Mouse (Mus musculus) gastrocnemius, postnatal 25 days (tissue): ENCODE results near the gene Snd1. TPM values are rescaled to one million over a fixed set of nuclear protein-coding genes. Genes with fewer than 3 reads are reported as not detected.

Experiments
- DNase-seq: peaks from one replicate; pipeline ENCODE4 v3.0.0; 2022
- long read RNA-seq, 2 experiments: library from polyadenylated mRNA; stranded (forward); transcript quantifications; one replicate each; pipeline ENCODE4 v2.0.0; 2021
- total RNA-seq, 2 experiments: library from RNA; stranded (reverse); gene quantifications; 1 replicate in 1 of 2; 2 replicates in 1 of 2; pipeline ENCODE4 v1.2.3; 2021

Snd1 gene
- 10 to 100 TPM; 35.4 to 40.7 TPM for total RNA-seq
- long read RNA-seq, experiment 1, partial matches to known transcripts: 9 of 12 reads
- long read RNA-seq, experiment 1, other reads (novel, unspliced or antisense): 0 of 12 reads
- long read RNA-seq, experiment 2, transcript Snd1-201 (24 exons, 3,482 nt): major isoform, 17 of 24 reads
- long read RNA-seq, experiment 2, partial matches to known transcripts: 6 of 24 reads
- long read RNA-seq, experiment 2, other reads (novel, unspliced or antisense): 1 of 24 reads

DNA sequence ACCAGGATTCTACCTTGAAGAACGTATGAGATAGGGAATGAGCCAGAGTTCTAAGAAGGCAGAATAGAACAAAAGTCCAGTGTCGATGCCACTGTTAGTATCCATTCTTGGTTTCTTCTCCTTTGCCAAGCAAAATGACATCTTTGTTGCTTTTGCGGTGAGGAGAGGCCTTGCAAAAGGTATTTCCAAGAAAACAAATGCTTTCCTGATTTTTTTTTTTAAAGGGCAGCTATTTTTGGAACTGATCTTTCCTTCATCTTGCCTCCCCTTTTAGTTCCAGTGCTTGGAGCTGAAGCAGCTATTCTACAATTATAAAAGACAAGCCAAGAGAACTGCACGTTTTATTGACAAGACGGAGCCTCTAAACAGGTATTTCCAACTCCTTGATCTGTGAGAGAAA is at the start of gene Snd1:
Snd1 (plus strand) TSS at position 301 of the 400 bp plus-strand sequence.
- no peak for DNase-seq

DNA sequence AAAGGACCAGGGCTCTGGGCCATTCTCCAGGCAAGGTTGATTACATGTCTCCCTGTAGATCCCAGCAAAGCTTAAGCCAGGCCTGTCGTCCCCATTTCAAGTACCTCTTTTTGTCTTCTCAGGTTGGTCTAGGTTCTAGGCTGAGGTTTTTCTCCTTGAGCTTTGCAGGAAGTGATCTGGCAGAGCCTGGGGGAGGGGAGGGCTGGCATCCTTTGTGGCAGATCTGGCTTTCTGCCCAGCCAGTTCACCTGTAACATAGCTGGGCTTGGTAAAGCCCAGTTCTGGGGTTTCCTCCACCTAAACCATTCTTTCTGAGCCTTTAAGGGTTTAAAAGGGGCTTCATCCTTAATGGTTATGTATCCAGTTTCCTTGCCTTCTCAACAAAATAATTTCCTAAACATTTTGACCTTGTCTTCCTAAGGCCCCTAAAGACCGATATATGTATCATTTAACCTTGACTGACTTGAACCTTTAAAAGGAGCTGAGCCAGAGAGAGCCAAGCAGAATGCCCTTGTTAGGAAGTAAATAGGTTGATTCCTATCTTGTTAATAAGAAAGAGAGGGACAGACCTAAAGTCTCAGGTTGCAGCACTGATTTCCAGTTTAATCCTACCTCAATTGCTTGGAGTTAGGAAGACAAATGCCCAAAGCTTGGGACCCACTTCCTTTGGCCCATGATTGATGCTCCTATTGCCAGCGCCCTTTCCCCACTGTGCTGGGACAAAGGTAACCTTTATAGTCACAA is 47.7 kb upstream of the Snd1 start, which contains the start of gene Fscn3:
Fscn3 (plus strand) TSS at position 694 of the 744 bp plus-strand sequence.
- no peak for DNase-seq

GRCm38 (mm10) chr6:28428290-28428689 is 46.6 kb upstream of the Snd1 start, which contains the start of gene Gcc1:
Gene Gcc1 (minus strand): TSS chr6:28428390.
- no peak for DNase-seq

DNA sequence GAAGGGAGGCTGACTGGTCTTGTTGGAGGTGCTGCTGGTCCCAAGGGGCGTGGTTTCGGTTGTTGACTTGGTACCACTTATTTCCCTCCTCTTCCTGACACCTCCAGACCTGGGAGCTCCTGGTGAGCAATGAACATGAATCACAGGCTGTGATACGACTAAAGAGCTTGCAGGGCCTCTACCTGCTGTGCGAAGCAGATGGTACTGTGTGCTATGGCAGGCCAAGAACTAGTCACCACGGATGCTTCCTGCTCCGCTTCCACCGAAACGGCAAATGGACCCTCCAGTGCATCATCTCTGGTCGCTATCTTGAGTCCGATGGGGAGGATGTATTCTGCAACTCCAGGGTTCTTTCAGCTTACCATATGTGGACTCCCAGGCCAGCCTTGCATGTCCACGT is 45.1 kb upstream of the Snd1 start:
- DNase-seq: no peak

DNA sequence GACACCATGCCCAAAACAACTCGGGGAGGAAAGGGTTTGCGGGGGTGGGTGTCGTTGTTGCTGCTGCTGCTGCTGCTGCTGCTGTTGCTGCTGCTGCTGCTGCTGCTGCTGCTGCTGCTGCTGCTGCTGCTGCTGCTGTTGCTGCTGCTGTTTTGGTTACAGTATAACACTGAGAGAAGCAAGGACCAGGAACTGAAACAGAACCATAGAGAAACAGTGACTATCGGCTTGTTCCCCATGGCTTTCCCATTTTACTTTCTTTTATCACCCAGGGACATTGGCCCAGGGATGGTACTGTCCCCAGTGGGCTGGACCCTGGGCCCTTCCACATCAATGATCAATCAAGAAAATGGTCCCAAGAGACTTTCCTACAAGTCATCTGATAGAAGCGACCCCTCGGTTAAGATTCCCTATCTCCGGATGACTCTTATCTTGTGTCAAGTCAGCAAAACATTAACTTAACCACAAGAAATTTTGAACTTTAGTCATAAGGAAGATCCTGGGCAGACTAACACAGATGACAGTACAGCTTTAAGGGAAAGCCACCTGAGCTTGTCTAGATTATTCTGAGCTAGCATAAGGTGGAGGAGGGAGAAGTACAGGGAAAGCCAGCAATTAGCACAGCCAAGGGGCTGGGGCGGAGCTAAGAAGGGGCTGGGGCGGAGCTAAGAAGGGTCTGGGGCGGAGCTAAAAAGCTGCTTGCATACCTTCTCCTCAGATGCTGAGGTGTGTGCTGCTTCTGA is 44.0 kb upstream of the Snd1 start:
- DNase-seq: no peak

DNA sequence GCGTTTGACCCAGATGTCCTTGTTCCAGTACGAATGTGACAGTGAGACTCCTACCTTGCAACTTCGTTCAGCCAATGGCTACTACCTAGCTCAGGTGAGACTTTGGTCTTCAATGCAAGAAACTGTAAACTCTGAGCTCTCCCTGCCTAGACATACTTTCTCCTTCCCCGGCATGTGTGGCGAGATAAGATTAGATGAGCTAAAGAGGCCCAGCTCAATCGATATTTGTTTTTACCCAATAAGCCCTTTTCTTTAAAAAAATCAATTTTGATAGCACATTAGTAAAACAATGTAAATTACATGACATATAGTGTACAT is 43.4 kb upstream of the Snd1 start:
- DNase-seq: no peak

- DNase-seq: no peak
These were observed 27.0 kb upstream of the Snd1 start for GRCm38 (mm10) chr6:28447937-28448336.

DNA sequence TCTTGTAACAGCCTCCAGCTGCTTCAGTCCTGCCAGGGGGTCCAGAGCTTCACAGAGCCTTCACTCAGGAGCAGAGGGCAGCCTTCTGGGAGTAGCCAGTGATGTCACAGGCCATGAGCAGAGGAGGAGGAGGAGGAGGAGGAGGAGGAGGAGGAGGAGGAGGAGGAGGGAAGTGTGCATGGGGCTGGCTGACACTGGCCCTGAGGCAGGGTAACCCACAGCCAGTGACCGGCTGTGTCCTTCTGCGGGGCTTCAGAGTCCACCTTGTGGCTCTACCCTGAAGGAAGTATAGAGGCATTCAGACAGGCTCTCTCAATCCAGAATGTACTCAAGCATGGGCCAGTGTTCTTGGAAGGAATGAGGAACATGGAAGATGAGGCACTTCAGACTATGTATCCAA is 25.7 kb upstream of the Snd1 start, which contains the start of gene Pax4:
Pax4 (minus strand) TSS at position 101 of the 400 bp plus-strand sequence.
- no peak for DNase-seq

DNA sequence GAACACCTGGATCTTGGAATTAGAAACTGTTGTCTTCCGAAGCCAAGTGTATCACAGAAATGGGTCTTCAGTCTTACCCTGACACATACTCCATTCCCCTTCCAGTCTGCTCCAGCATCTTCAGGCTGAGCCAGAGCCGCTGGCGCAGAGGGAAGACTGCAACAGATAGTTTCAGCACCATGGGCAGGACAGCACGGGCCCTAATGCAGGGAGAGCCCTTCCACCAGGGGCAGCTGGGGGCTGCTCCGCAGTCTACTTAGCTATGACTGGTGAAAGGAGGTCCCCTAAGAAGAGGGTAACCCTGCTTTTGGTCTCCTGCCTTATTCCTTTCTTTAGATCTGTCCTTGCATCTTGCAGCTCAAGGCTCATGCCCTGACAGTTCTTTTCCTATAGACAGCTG is 24.5 kb upstream of the Snd1 start:
- DNase-seq: no peak

DNA sequence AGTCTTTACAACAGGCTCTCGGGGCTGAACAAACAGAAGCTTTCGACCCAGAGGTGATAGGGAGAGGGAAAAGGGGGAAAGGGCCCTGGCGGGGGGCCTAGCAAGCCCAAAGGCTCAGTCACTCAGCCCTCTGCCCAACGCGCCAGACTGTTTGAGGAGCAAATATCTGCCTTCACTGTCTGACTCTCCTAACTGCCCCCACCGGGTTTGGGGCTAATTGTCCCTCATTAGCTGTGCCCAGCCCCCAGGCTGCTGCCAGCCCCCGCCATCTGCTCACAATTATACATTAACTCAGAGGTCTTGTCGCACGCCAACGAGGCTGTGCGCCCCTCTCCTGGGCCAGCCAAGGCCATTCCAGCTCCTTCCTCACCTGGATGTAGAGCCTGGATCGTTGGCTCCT is 24.0 kb upstream of the Snd1 start:
- DNase-seq: no peak

DNA sequence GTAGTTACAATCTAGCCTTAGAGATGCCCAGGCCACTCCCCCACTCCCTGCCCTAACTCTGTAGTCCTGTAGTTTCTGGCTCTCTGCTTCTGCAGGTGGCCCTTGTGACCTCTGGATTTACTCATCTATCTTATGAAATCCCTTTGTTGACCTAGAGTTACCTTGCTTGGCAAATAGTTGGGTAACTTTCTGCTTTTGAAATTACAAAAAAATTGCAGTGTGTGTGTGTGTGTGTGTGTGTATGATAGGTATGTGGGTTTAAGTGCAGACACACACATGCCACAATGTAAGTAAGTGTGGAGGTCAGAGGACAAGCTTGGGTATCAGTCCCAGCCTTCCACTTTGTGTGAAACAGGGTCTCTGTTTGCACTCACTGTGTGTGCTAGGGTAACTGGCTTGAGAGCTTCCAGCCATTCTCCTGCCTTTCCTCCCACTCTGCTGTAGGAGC is 15.7 kb upstream of the Snd1 start:
- DNase-seq: no peak

DNA sequence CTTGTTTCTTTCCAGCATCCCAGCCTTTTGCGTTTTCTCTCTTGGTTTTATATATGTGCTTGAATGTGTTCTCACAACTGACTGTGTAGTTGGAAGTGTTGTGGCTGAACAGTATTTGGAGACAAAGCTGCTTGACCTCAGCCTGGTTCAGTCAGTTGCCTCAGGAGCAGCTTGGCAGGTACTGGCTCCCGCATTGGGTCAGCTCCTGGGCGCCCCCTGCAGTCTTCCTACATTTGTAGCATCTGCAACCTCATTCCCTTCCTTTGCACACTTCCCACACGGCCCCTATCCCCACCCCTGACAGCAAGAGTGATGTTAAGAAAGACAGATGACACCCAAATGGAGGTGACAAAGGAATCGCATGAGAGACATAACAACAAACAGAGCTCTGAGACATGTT is 14.4 kb upstream of the Snd1 start:
- peak; percentile 22 for DNase-seq

GRCm38 (mm10) chr6:28464630-28465029 is 10.3 kb upstream of the Snd1 start:
- no peak for DNase-seq

DNA sequence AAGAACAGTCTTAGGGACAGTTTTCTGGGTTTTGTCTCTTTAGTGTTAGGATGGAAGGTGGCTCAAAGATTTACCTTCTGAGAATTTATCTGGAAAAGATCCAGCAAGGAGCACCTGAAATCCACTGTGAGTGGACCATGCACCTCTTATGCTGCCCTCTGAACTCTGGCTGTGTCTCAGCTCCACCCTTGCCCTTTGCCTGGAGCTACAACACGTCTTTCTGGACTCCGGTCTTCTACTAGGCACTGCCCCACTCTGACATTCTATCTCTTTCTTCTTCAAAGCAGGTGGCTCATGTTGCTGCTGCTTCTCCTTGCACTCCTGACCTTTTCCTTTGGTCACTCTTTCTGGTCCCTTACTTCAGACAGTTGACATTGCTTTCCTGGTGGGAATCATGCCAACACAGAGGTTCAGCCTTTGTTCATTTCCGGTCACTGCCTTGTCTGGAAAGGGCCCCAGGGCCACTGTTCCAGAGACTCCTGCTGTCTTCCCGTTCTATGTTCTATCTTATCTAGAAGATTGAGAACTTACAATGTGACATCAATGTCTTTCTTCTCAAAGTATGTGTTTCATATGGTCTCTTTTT is 4.8 kb upstream of the Snd1 start:
- DNase-seq: no peak

- DNase-seq: no peak
These were observed 4.3 kb upstream of the Snd1 start for GRCm38 (mm10) chr6:28470621-28471020.

- no peak for DNase-seq
These were observed 3.5 kb upstream of the Snd1 start for GRCm38 (mm10) chr6:28471284-28472035.

- no peak for DNase-seq
These were observed 728 bp upstream of the Snd1 start for GRCm38 (mm10) chr6:28474211-28474610.

DNA sequence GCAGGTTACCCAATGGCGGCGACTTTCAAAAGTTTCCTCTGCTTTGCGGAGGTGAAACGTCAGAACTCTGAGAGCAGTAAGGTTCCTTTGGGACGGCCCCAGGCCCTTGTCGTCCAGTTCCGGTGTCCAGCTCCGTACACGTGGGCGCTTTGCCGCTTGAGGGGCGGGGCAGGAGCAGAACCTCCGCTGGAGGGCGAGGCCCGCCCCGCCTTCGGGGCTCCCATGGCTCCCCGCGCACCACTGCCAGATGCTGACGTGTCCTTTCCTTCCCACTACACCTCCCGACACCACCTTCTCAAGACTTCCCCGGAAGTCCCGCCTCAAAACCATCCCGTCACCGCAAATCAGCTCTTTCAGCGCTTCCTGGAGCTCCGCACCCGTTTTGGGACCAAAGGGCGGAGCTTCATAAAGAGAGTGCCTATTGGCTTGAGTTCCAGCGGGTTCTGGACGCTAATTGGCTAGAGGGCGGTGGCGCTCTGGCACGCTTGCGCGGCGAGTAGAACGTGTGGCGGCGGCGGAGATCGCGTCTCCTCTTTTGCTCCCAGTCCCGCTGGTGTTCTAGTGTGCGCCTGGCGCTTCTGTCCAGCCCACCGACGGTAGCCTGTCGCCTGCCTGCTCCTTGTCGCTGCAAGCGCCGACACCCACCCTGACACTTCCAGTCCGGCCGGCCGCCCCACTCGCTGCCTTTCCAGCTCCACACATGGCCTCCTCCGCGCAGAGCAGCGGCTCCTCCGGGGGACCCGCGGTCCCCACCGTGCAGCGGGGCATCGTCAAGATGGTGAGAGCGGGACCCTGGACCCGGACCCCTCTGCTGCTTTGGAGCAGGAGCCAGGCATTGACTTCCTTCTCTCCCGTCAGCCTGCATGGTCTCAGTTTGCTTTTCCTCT is 5.2 kb downstream of the Snd1 start:
- peak; percentile 99 for DNase-seq

- DNase-seq: no peak
These were observed 6.0 kb downstream of the Snd1 start for GRCm38 (mm10) chr6:28480752-28481492.

DNA sequence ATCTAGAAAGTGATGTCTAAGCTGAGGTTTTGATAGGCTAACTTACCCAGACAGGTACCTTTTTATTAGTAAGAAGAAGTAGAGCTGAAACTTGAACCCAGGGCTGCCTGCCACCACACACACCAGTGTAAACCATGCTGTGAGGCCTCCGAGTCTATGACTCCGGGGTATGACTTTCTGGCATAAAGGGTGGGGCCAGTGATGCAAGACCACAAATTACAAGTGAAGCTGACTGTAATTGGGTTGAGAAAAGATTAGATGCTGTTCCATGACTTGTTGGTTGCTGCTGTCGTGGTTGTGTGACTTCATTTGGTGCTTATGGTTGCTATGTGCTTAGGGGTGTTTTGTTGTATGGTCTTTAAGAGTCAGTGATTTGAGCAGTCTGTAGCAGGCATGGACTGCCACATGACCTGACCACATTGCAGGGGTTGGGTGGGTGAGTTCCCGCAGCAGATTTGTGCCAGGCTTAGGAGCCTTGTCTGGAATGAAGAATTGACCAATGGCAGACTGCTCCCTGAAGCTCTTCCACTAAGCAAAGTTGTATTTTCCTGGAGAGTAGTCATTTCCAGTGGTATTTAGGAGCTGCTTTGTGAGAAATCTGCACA is 7.9 kb downstream of the Snd1 start:
- no peak for DNase-seq
